Mouse (Mus musculus) stomach, postnatal 0 days (tissue): ENCODE measurements around the gene Zmat3.

Experiments used
- CTCF ChIP-seq: IDR thresholded peaks from 2 replicates; pipeline ENCODE4 v1.5.1; 2016; ENCODE audit warnings: antibody characterized with exemption, low read depth, mild to moderate bottlenecking, moderate library complexity
- EP300 ChIP-seq: optimal IDR thresholded peaks from 2 replicates; pipeline ENCODE3; 2016; ENCODE audit warnings: antibody characterized with exemption

DNA sequence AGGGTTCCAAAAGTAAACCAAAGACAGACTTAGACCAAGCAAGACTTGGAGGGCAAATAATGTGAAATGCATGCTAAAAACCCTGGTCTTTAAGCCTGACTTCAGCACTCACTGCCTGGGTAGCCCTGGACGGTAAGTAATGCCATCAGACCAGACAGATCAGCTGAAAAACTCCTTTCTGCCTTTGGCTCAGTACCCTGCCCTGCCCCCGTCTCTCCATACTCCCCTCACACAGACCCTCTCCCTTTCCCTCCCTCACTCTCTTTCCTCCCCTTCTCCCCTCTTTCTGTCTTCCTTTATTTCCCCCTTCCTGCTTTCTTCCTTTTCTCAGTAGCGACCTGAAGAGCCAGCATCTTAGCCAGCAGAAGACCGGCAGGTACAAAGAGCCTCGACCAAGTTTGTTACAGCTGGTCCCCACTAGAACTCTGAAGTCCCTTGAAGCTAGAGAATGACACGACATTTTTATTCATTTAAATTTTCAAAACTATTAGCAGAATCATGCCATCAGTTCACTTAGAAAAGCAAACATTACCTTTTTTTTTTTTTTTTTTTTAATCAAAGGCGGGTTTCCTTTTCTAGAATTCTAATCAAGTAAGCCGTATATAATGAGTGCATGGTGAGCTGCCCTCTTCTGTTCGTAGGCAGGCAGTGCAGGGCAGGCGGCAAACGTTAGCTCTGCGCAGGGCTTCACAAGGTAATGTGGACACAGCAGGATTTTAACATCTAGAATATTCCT, 48.5 kb downstream of the Zmat3 start:
- TF ChIP-seq EP300: no peak
- TF ChIP-seq CTCF: peak; percentile 81
